10 mouse cellular contexts compared by ENCODE assay signal in genomic region chr4:42933630-42934029, GRCm38 (mm10). TPM values are rescaled to one million over a fixed set of nuclear protein-coding genes. Genes with fewer than 3 reads are reported as not detected.
DNase-seq lines count a peak whose midpoint lies in the region; ATAC-seq and TF ChIP-seq lines count a peak whose summit lies in the region.
"Had no signal": no experiment of that assay in that cellular context is flagged by ENCODE, and none has a peak within 500 bp of the region (broad histone marks: within the 10 kb centered on the region; RNA-seq: fewer than 3 reads in every experiment).

No protein-coding gene starts in this region.

- peak; percentile 50 for TF ChIP-seq CTCF in layer of hippocampus, adult 2 months (conservative IDR thresholded peaks at IDR 0.05)

- no peaks in the 10 kb centered on the region for H3K9me3 ChIP-seq in heart, embryonic 14.5 days (ENCODE audit: control insufficient read depth, low read length)
- no peaks in the 10 kb centered on the region for H3K9me3 ChIP-seq in kidney, embryonic 14.5 days (ENCODE audit: control insufficient read depth, low read length)
- no peaks in the 10 kb centered on the region for H3K9me3 ChIP-seq in neural tube, embryonic 12.5 days

- H3K27ac ChIP-seq in layer of hippocampus, adult 2 months: no peak overlapping the region
- peak overlapping the region in 1 of 2 experiments; percentile 97; a peak in 2 of 4 replicates for H3K27ac ChIP-seq in heart, embryonic 14.5 days (replicated peaks in 1 of 2; ENCODE audit: control insufficient read depth in 1 of 2, insufficient read depth in 1 of 2, low read depth in 2 of 2, low read length in 2 of 2)
- no peak overlapping the region for H3K27ac ChIP-seq in kidney, embryonic 14.5 days (ENCODE audit: low read depth, low read length)
- H3K27ac ChIP-seq in neural tube, embryonic 12.5 days: no peak overlapping the region

- peak overlapping the region; percentile 61 for H3K4me2 ChIP-seq in heart, embryonic 14.5 days (ENCODE audit: low read length)
- peak overlapping the region; percentile 21 for H3K4me2 ChIP-seq in kidney, embryonic 14.5 days (replicated peaks; ENCODE audit: low read depth, low read length)
- peak overlapping the region; percentile 49 for H3K4me2 ChIP-seq in neural tube, embryonic 12.5 days (replicated peaks)

- 6% methylated on average over 22 of the region's 22 CpGs for WGBS in heart, embryonic 14.5 days
- WGBS in kidney, embryonic 14.5 days: 6% methylated on average over 20 of the region's 22 CpGs
- WGBS in neural tube, embryonic 12.5 days: 8% methylated on average over 22 of the region's 22 CpGs

- H3K27me3 ChIP-seq in heart, embryonic 14.5 days (ENCODE audit: control insufficient read depth, insufficient read depth, low read length): peaks cover 13% of the 10 kb centered on the region
- peaks cover 14% of the 10 kb centered on the region for H3K27me3 ChIP-seq in kidney, embryonic 14.5 days (ENCODE audit: control insufficient read depth, insufficient read depth, low read length)
- H3K27me3 ChIP-seq in neural tube, embryonic 12.5 days (replicated peaks): peaks cover 2% of the 10 kb centered on the region; the same call in 1 of the 2 replicates

- peak overlapping the region; percentile 54 for H3K9ac ChIP-seq in heart, embryonic 14.5 days (ENCODE audit: low read length)
- no peak overlapping the region for H3K9ac ChIP-seq in kidney, embryonic 14.5 days (ENCODE audit: low read depth, low read length)
- H3K9ac ChIP-seq in neural tube, embryonic 12.5 days: 0 out of 2 replicates have a peak overlapping the region, but pooled peaks have one; percentile 21

- H3K36me3 ChIP-seq in heart, embryonic 14.5 days (ENCODE audit: control insufficient read depth, insufficient read depth, low read length): no peaks in the 10 kb centered on the region
- no peaks in the 10 kb centered on the region for H3K36me3 ChIP-seq in kidney, embryonic 14.5 days (ENCODE audit: control insufficient read depth, insufficient read depth, low read length)
- H3K36me3 ChIP-seq in neural tube, embryonic 12.5 days: no peaks in the 10 kb centered on the region

- peaks cover 21 to 26% of the 10 kb centered on the region in 2 experiments for H3K4me1 ChIP-seq in heart, embryonic 14.5 days (ENCODE audit: control insufficient read depth in 2 of 2, insufficient read depth in 2 of 2, low read length in 2 of 2)
- H3K4me1 ChIP-seq in kidney, embryonic 14.5 days (ENCODE audit: control insufficient read depth, insufficient read depth, low read length): no peaks in the 10 kb centered on the region
- 0 out of 2 replicates have a peak, but pooled peaks cover 4% of the 10 kb centered on the region for H3K4me1 ChIP-seq in neural tube, embryonic 12.5 days

- peak in 1 of 2 experiments; percentile 31 for DNase-seq in layer of hippocampus, adult 2 months (ENCODE audit: low spot score in 2 of 2)
- no peak for DNase-seq in layer of hippocampus, postnatal 14 days (ENCODE audit: low spot score in 2 of 2)
- DNase-seq in fat pad, adult 2 months (ENCODE audit: extremely low read depth, low read depth, low spot score): peak; percentile 28
- DNase-seq in lung, adult 18-20 months: peak; percentile 77 to 80
- DNase-seq in spleen, postnatal 14 days (ENCODE audit: low spot score in 2 of 2): no peak

- peak; percentile 70; the same call in 1 of the 2 replicates for ATAC-seq in heart, embryonic 14.5 days (ENCODE audit: insufficient number of reproducible peaks, insufficient read depth, low FRiP score, low read depth)
- ATAC-seq in kidney, embryonic 14.5 days (ENCODE audit: low FRiP score, low TSS enrichment): peak; percentile 62; the same call in 1 of the 2 replicates
- no peak for ATAC-seq in neural tube, embryonic 12.5 days (ENCODE audit: low FRiP score, low read depth)

- no peak overlapping the region; the same call in 1 of the 2 replicates for H3K4me3 ChIP-seq in layer of hippocampus, adult 2 months
- peak overlapping the region; percentile 10 to 26 for H3K4me3 ChIP-seq in heart, embryonic 14.5 days (ENCODE audit: control insufficient read depth in 1 of 2, insufficient read depth in 1 of 2, low read depth in 1 of 2, low read length in 2 of 2)
- peak overlapping the region; percentile 12; the same call in 1 of the 2 replicates for H3K4me3 ChIP-seq in kidney, embryonic 14.5 days (ENCODE audit: low read length)
- no peak overlapping the region for H3K4me3 ChIP-seq in neural tube, embryonic 12.5 days

RNA-seq across cellular contexts. Expression of gene Dnajb5, which starts 16.0 kb away (rescaled TPM):
- total RNA-seq in layer of hippocampus, adult 2 months (2021): 100 to 1,000 TPM; 187 to 211 TPM
- total RNA-seq in layer of hippocampus, postnatal 14 days (2021): 100 to 1,000 TPM; 213 to 218 TPM
- 17.9 and 18.3 TPM in 2 replicates for polyA plus RNA-seq in heart, embryonic 14.5 days (2014; fragmentation: Nextera tagmentation; extraction: Ambion mirVana)
- 5.1 and 6.8 TPM in 2 replicates for polyA plus RNA-seq in kidney, embryonic 14.5 days (2014; fragmentation: Nextera tagmentation; extraction: Ambion mirVana)
- polyA plus RNA-seq in neural tube, embryonic 12.5 days (2016; fragmentation: Nextera tagmentation; extraction: Ambion mirVana): 29.0 and 33.6 TPM in 2 replicates

RNA-seq across cellular contexts. Expression of gene Phf24, which starts 17.2 kb away (rescaled TPM):
- total RNA-seq in layer of hippocampus, adult 2 months (2021): 100 to 1,000 TPM; 154 to 155 TPM
- 100 to 1,000 TPM; 121 to 134 TPM for total RNA-seq in layer of hippocampus, postnatal 14 days (2021)
- polyA plus RNA-seq in heart, embryonic 14.5 days (2014; fragmentation: Nextera tagmentation; extraction: Ambion mirVana): 5.6 and 5.8 TPM in 2 replicates
- 0.41 and 1.1 TPM in 2 replicates for polyA plus RNA-seq in kidney, embryonic 14.5 days (2014; fragmentation: Nextera tagmentation; extraction: Ambion mirVana)
- polyA plus RNA-seq in neural tube, embryonic 12.5 days (2016; fragmentation: Nextera tagmentation; extraction: Ambion mirVana): 10.9 and 11.4 TPM in 2 replicates

RNA-seq across cellular contexts. Expression of gene 1700022I11Rik, which starts 35.8 kb away (rescaled TPM):
- total RNA-seq in layer of hippocampus, adult 2 months (2021): not detected
- total RNA-seq in layer of hippocampus, postnatal 14 days (2021): not detected
- polyA plus RNA-seq in heart, embryonic 14.5 days (2014; fragmentation: Nextera tagmentation; extraction: Ambion mirVana): 0.57 and 0.70 TPM in 2 replicates
- polyA plus RNA-seq in kidney, embryonic 14.5 days (2014; fragmentation: Nextera tagmentation; extraction: Ambion mirVana): 0.34 and 0.37 TPM in 2 replicates
- polyA plus RNA-seq in neural tube, embryonic 12.5 days (2016; fragmentation: Nextera tagmentation; extraction: Ambion mirVana): 0.46 and 0.93 TPM in 2 replicates

RNA-seq across cellular contexts. Expression of gene Fam205c, which starts 59.6 kb away (rescaled TPM):
- under 1 TPM; 0.42 to 0.51 TPM for total RNA-seq in layer of hippocampus, adult 2 months (2021)
- total RNA-seq in layer of hippocampus, postnatal 14 days (2021): under 1 TPM; 0.38 to 0.46 TPM
- 0.19 and 0.31 TPM in 2 replicates for polyA plus RNA-seq in heart, embryonic 14.5 days (2014; fragmentation: Nextera tagmentation; extraction: Ambion mirVana)
- polyA plus RNA-seq in kidney, embryonic 14.5 days (2014; fragmentation: Nextera tagmentation; extraction: Ambion mirVana): 0.35 TPM in 1 of 2 replicates, not detected in the other
- polyA plus RNA-seq in neural tube, embryonic 12.5 days (2016; fragmentation: Nextera tagmentation; extraction: Ambion mirVana): 2.5 and 2.6 TPM in 2 replicates
- total RNA-seq: ES-E14 had no signal
- polyA plus RNA-seq: large intestine, adult 2 months had no signal

Comparison
In these comparisons a context has a peak if more than half of its experiments do, and no peak if none do; other contexts are left out.
1. DNase-seq: peak in fat pad, adult 2 months (single experiment) and lung, adult 18-20 months (2 of 2); none in layer of hippocampus, postnatal 14 days (0 of 2) and spleen, postnatal 14 days (0 of 2).
2. H3K4me3 ChIP-seq: peak in heart, embryonic 14.5 days (2 of 2) and kidney, embryonic 14.5 days (single experiment); none in layer of hippocampus, adult 2 months (single experiment) and neural tube, embryonic 12.5 days (single experiment).
3. Peak in every context shown above with its lines, with median percentiles within 50 percentile points of each other: H3K4me2 ChIP-seq.